Mouse (Mus musculus) lung, embryonic 15.5 days (tissue): ENCODE results near the gene Kif26b. TPM values are rescaled to one million over a fixed set of nuclear protein-coding genes. Genes with fewer than 3 reads are reported as not detected.

ENCODE experiments used
- ATAC-seq: fragments of 200-750 bp; cut with Nextera tagmentation; 2 replicates; pipeline ENCODE4 v1.8.0; 2017; ENCODE audit warnings: moderate number of reproducible peaks, borderline replicate concordance; ENCODE audit not compliant: low FRiP score, low TSS enrichment; ENCODE audit errors: extremely low read depth
- H3K27ac ChIP-seq: fragments of 300-500 bp; sonication (generic); 2 replicates; pipeline ENCODE4 v1.5.1; 2015; ENCODE audit warnings: moderate library complexity, mild to moderate bottlenecking, inconsistent platforms
- H3K27me3 ChIP-seq: fragments of 300-500 bp; sonication (generic); 2 replicates; pipeline ENCODE4 v1.6.1; 2015; ENCODE audit warnings: inconsistent platforms
- H3K36me3 ChIP-seq: fragments of 300-500 bp; sonication (generic); 2 replicates; pipeline ENCODE4 v1.6.1; 2015; ENCODE audit warnings: inconsistent platforms
- H3K4me1 ChIP-seq: fragments of 300-500 bp; sonication (generic); 2 replicates; pipeline ENCODE4 v1.6.1; 2015; ENCODE audit warnings: inconsistent platforms
- H3K4me2 ChIP-seq: fragments of 300-500 bp; sonication (generic); 2 replicates; pipeline ENCODE4 v1.6.1; 2015; ENCODE audit warnings: inconsistent platforms, mild to moderate bottlenecking, moderate library complexity
- H3K4me3 ChIP-seq: fragments of 300-500 bp; sonication (generic); 2 replicates; pipeline ENCODE4 v1.5.1; 2015; ENCODE audit warnings: mild to moderate bottlenecking, inconsistent platforms
- H3K9ac ChIP-seq: fragments of 300-500 bp; sonication (generic); 2 replicates; pipeline ENCODE4 v1.6.1; 2015; ENCODE audit warnings: inconsistent platforms
- H3K9me3 ChIP-seq: fragments of 300-500 bp; sonication (generic); 2 replicates; pipeline ENCODE4 v1.6.1; 2016; ENCODE audit warnings: inconsistent platforms
- WGBS: fragments of 180-500 bp; shearing (Covaris S2); methylation state at CpG from one replicate; pipeline ENCODE4 v1.1.7; 2015; 5-methylcytosine and 5-hydroxymethylcytosine counted together
- polyA plus RNA-seq: library from polyadenylated mRNA; unstranded; fragments of >200 nt; fragmentation: Nextera tagmentation; extraction: Ambion mirVana; gene quantifications from 2 replicates; pipeline ENCODE4 v1.2.1, GENCODE M21; 2015

Gene Kif26b
- polyA plus RNA-seq, 1 experiment from 2014 or later, result 1.7 TPM

DNA sequence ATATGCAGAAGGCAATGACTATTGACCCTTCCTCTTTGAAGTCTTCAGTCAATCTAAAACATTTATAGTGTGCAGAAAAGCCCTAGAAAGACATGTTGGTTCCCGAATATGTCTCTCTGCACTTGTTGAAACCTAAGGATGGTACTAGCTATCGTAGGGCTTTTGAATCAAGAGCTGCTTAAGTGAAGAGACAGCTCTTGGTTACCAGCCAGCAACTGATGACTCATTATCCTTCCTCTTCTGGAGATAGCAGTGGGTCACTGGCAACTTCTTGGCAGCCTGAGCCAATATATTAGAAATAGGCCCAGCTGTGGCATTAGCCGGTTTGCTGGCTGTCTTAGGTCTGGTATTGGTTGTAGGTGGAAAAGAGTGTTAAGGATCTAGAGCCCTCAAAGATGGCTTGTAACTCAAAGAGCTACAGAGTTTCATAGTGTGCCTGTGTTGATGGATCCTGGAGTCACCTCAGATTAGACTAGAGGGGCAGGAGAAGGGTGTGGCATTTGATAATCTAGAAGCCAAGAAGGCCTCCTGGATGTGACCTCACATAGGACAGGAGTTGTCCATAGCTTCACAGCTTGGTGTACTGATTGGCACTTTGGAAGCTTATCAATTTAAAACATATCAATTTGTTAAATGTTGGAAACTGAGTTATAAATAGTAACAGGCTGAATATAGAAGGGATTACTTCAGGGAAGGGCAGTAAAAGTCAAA, 146.8 kb downstream of the Kif26b start:
- H3K36me3 ChIP-seq, result no peaks in the 10 kb centered on the region
- no peak overlapping the region for H3K27ac ChIP-seq
- H3K9me3 ChIP-seq, result no peaks in the 10 kb centered on the region
- H3K4me2 ChIP-seq, result no peak overlapping the region
- ATAC-seq, result no peak
- H3K4me3 ChIP-seq, result no peak overlapping the region
- H3K4me1 ChIP-seq, result no peaks in the 10 kb centered on the region
- 62% methylated on average over 3 of the region's 3 CpGs for WGBS
- no peaks in the 10 kb centered on the region for H3K27me3 ChIP-seq
- H3K9ac ChIP-seq, result no peak overlapping the region

DNA sequence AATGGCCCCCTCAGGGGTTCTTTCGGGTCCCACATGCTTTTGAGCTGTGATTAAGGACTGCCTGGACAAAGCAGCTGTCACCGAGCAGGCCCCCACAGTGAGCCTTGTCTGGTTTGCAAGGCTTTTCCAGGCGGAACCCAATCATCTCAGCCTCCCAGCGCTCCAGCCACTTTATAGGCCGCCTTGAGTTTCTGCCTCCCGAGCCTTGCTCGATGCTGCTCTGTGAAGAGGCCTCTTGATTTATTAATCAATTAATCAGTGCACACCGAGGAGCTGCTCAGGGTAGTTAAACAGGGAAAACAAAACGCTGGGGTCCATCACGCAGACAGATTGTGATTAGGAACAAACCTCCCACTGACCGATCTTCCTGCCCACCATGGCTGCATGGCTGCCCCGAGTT, 148.2 kb downstream of the Kif26b start:
- no peak overlapping the region for H3K9ac ChIP-seq
- H3K27me3 ChIP-seq, result no peaks in the 10 kb centered on the region
- no peaks in the 10 kb centered on the region for H3K9me3 ChIP-seq
- 58% methylated on average over 12 of the region's 12 CpGs for WGBS
- H3K36me3 ChIP-seq, result no peaks in the 10 kb centered on the region
- ATAC-seq, result no peak
- no peak overlapping the region for H3K4me3 ChIP-seq
- H3K4me2 ChIP-seq, result no peak overlapping the region
- H3K4me1 ChIP-seq, result no peaks in the 10 kb centered on the region
- H3K27ac ChIP-seq, result no peak overlapping the region

DNA sequence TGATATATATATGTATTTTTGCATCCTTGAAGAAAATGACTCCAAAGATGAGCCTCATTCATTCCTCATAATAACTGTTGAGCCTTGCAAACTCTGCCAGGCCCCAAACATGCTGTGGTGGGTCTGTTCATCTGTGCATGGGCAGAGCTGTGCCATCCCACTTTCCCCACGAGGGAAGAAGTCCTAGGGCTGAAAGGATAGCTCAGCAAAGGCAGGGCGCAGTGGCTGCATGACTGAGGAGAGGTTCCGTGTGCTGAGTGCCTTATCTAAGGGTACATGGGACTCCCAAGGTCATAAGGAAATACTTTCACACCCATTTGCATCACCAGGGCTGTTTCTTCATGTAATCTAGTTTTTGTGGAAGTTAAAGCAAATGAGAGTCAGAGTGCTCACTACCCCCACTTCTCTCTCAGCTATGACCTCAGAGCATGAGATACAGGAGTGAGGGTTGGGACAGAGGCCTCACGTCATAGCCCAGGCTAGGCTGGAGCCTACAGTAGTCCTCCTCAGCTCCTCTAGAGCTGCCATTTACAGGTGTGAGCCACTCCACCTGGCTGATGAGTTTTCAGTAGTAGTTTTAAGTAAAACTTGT, 148.8 kb downstream of the Kif26b start:
- Histone ChIP-seq H3K4me3 (no peak overlapping the region), H3K4me1 (no peaks in the 10 kb centered on the region), H3K4me2 (no peak overlapping the region), H3K27ac (no peak overlapping the region), H3K9me3 (no peaks in the 10 kb centered on the region), H3K27me3 (no peaks in the 10 kb centered on the region), H3K9ac (no peak overlapping the region), H3K36me3 (no peaks in the 10 kb centered on the region)
- 77% methylated on average over 4 of the region's 4 CpGs for WGBS
- ATAC-seq, result no peak

DNA sequence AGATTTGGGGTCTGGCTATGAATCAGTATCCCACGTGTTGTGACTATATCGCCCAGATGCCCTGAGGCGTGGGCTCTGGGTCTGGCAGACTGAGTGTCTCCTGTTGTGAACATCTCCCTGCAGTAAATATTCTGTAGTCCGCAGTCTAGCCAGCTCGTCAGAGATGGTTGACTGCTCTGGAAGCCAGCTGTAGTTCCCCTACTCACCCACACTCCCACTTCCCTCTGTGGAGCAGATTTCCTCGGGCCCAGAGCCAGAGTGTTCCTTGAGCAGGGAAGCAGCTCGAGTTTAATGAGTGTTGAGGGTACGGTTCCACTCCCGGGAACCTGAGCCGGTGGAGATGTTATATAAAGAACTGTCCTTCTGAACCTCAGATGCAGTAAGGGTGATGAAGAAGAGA, 154.7 kb downstream of the Kif26b start:
- H3K9me3 ChIP-seq, result no peaks in the 10 kb centered on the region
- whole genome bisulfite sequencing, result 46% methylated on average over 10 of the region's 10 CpGs
- no peak overlapping the region for H3K27ac ChIP-seq

DNA sequence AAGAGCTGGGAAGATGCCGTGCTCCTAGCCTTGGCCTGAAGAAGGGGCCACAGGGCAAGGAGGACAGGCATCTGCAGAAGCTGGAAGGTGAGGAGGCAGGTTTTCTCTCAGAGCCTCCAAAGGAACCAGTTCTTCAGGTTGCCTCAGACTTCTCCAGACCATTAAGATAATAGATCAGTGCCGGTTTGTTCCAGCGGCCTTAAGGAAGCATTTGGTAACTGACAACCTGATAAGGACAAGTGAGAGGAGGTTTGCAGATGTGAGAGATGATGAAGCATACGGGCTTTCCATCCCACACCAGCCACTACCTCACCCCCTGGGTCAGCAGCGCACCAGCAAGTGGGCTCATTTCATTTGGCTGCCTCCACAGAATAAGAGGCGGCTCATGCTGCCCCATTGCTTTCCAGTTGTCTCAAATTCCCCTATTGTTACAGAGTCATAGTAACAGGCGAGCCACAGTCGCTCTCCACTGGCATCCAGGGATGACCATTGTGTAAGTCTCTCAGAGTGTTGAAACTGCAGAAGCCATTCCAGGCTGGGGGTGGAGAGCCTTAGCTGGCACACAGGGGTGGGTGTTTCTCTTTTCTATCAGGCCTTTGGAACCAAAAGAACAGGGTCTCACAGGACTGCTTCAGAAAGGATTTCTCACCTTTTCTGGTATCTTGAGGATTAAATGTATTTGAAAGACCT, 156.2 kb downstream of the Kif26b start:
- H3K4me3 ChIP-seq, result no peak overlapping the region
- H3K4me2 ChIP-seq, result no peak overlapping the region
- H3K36me3 ChIP-seq, result no peaks in the 10 kb centered on the region
- H3K27me3 ChIP-seq, result no peaks in the 10 kb centered on the region
- no peaks in the 10 kb centered on the region for H3K9me3 ChIP-seq
- WGBS, result 61% methylated on average over 8 of the region's 8 CpGs
- ATAC-seq, result no peak
- 0 out of 2 replicates have a peak, but pooled peaks cover 8% of the 10 kb centered on the region for H3K4me1 ChIP-seq
- no peak overlapping the region for H3K27ac ChIP-seq
- no peak overlapping the region for H3K9ac ChIP-seq

More for the DNA sequence above, 154.7 kb downstream of the Kif26b start:
- Histone ChIP-seq H3K4me3 (no peak overlapping the region), H3K4me1 (0 out of 2 replicates have a peak, but pooled peaks cover 8% of the 10 kb centered on the region), H3K9ac (no peak overlapping the region), H3K4me2 (no peak overlapping the region), H3K36me3 (no peaks in the 10 kb centered on the region), H3K27me3 (no peaks in the 10 kb centered on the region)
- ATAC-seq, result peak; percentile 42; the same call in 1 of the 2 replicates

DNA sequence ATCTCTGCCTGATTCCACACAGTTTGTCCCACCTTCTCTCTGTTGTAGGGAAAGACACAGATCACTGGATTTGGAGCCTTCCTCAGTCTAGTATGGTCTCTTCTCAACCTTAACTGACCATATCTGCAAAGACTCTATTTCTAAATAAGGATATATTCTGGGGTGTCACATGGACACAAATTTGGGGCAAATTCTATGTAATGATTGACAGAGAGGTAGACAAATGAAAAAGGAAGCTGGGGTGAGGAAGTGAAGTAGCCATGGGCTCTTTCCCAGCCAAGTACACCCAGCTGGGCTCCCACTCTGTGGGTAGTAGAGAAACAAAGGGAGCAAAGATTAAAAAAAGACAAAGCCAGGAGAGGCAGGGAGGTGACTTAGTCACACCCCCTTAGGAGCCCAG, 158.0 kb downstream of the Kif26b start:
- H3K9ac ChIP-seq, result no peak overlapping the region
- no peak for ATAC-seq

DNA sequence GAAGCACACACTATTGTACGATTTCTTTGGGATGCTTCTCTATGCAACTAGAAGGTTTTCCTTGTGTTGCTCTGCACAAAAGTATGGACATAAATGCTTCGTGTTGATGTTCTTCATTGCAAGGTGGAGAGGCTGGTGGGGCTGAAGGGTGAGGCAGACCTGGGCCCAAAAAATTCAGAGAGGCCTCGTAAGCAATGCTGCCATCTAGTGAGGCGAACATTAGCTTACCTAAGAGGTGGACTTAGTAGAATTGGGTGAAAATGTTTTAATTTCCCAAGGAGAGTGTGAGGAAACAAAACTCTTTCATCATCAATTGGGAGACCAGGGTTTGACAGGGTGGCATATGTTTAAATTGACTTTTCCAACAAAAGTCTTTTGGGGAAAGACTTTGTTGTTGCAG, 160.6 kb downstream of the Kif26b start:
- Histone ChIP-seq H3K36me3 (no peaks in the 10 kb centered on the region), H3K4me3 (no peak overlapping the region), H3K4me1 (no peaks in the 10 kb centered on the region), H3K27me3 (no peaks in the 10 kb centered on the region), H3K27ac (no peak overlapping the region), H3K9ac (no peak overlapping the region), H3K9me3 (no peaks in the 10 kb centered on the region), H3K4me2 (no peak overlapping the region)
- 59% methylated on average over 4 of the region's 4 CpGs for WGBS
- ATAC-seq, result no peak

More for the DNA sequence above, 158.0 kb downstream of the Kif26b start:
- no peak overlapping the region for H3K4me2 ChIP-seq
- H3K27ac ChIP-seq, result no peak overlapping the region
- H3K9me3 ChIP-seq, result no peaks in the 10 kb centered on the region
- no peak overlapping the region for H3K4me3 ChIP-seq
- H3K4me1 ChIP-seq, result 0 out of 2 replicates have a peak, but pooled peaks cover 8% of the 10 kb centered on the region
- H3K36me3 ChIP-seq, result no peaks in the 10 kb centered on the region
- H3K27me3 ChIP-seq, result no peaks in the 10 kb centered on the region

DNA sequence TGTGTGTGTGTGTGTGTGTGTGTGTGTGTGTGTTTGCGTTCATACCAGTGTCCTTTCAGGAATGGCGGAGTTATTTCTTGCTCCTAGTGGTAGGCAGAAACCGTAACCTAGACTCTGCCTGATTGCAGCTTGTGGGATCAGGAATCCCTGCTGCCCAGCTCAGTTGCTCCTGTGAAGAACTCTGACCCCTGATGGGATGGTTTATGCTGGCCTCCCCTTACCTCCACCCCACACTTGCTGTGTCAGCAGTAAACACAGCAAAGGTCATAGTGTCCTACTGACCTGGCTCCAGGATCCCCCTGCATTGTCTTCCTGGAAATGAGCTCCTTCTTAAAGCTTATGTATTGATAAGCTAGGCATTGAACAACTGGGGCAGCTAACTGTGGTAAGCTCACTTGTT, 162.8 kb downstream of the Kif26b start:
- no peaks in the 10 kb centered on the region for H3K4me1 ChIP-seq
- no peak overlapping the region for H3K4me3 ChIP-seq
- WGBS, result 88% methylated on average over 3 of the region's 3 CpGs
- no peaks in the 10 kb centered on the region for H3K36me3 ChIP-seq
- no peak for ATAC-seq
- H3K9ac ChIP-seq, result no peak overlapping the region
- no peaks in the 10 kb centered on the region for H3K27me3 ChIP-seq
- no peaks in the 10 kb centered on the region for H3K9me3 ChIP-seq
- H3K4me2 ChIP-seq, result no peak overlapping the region
- no peak overlapping the region for H3K27ac ChIP-seq

DNA sequence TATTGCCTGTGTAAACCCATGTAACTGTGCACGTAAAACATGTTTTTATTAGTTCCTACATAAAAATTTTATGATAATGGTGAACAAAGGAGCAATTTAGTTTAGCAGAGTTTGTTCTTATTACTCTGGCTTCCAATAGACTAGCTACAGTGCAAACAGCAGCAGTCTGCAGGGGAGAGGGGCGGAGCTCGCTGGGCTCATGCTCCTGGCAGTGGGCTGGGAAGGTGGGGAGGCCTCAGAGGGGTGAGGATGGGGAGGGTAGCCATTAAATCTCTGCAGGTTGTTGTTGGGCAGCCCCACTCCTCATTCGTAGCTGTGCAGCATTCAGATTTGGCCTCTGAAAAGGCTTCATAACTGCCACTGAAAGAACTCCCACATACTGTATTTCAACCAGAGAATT, 171.2 kb downstream of the Kif26b start:
- WGBS, result 65% methylated on average over 4 of the region's 4 CpGs
- Histone ChIP-seq H3K36me3 (no peaks in the 10 kb centered on the region), H3K4me1 (no peaks in the 10 kb centered on the region), H3K9me3 (no peaks in the 10 kb centered on the region), H3K4me3 (no peak overlapping the region), H3K4me2 (no peak overlapping the region), H3K27me3 (no peaks in the 10 kb centered on the region), H3K27ac (no peak overlapping the region), H3K9ac (no peak overlapping the region)
- no peak for ATAC-seq

DNA sequence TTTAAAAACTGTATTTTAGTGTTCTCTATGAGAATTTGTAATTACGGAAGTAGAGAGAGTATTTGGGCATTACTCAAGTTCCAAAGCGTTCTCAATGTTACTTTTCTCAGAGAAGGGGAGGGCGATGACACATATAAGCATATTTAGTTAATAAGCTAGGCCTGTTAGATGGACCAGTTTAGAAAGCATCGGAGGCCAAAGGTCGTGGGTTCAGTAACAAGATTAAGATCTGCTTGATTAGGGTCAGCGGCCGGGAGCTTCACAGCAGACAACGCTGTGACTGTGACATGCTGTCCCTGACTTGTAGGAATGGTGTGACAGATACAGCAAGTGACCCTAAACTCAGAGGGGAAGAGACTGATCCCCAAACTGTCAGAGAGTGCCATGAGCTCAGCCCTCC, 174.6 kb downstream of the Kif26b start:
- H3K27ac ChIP-seq, result no peak overlapping the region
- ATAC-seq, result no peak
- no peaks in the 10 kb centered on the region for H3K36me3 ChIP-seq
- no peaks in the 10 kb centered on the region for H3K4me1 ChIP-seq
- WGBS, result 47% methylated on average over 8 of the region's 8 CpGs
- H3K9ac ChIP-seq, result no peak overlapping the region
- H3K9me3 ChIP-seq, result no peaks in the 10 kb centered on the region
- no peaks in the 10 kb centered on the region for H3K27me3 ChIP-seq
- H3K4me3 ChIP-seq, result no peak overlapping the region
- H3K4me2 ChIP-seq, result no peak overlapping the region

DNA sequence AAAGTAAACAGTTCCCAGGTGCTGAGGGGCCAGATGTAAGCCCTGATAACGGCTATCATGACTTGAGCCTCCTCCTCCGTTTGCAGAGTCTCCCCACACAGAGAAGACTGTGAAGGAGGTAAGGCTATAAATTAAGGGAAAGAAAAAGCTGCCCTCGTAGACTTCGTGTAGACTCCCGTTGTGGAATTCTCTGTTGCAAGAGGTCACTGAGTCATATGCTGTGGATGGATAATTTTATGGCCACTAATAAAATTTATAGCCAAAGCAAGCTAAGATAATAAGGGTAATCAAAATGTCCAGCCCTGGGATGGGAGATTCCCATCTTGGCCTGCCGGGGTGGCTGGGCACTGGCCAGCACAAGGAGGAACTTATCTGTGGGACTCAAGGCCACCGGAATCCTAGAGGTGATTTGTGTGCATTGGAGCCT, 179.0 kb downstream of the Kif26b start:
- Histone ChIP-seq H3K4me3 (no peak overlapping the region), H3K27me3 (no peaks in the 10 kb centered on the region), H3K9me3 (no peaks in the 10 kb centered on the region), H3K4me2 (no peak overlapping the region), H3K36me3 (no peaks in the 10 kb centered on the region), H3K9ac (no peak overlapping the region), H3K4me1 (no peaks in the 10 kb centered on the region), H3K27ac (no peak overlapping the region)
- no peak for ATAC-seq
- WGBS, result 26% methylated on average over 7 of the region's 7 CpGs

DNA sequence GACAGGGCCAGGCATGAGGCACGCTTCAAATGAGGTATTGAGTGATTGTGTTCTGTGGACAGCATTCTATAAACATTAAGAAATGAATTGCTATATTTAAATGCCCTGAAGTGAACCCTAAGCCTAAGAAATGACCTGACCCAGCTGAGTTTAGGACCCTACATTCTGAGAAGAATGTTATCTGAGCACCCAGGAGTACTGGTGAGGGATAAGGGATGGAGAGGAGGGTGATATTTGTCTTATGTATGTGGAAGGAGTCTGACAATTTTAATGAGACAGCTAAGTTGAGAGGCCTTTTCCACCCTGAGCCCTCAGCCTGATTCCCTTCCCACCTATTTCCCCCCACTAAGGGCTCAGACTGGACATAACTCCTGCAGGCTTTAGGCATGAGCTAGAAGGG, 179.4 kb downstream of the Kif26b start:
- H3K4me1 ChIP-seq, result no peaks in the 10 kb centered on the region
- H3K27me3 ChIP-seq, result no peaks in the 10 kb centered on the region
- ATAC-seq, result no peak
- no peak overlapping the region for H3K9ac ChIP-seq
- no peak overlapping the region for H3K4me2 ChIP-seq
- no peak overlapping the region for H3K4me3 ChIP-seq
- no peaks in the 10 kb centered on the region for H3K36me3 ChIP-seq
- H3K9me3 ChIP-seq, result no peaks in the 10 kb centered on the region
- no peak overlapping the region for H3K27ac ChIP-seq
- 41% methylated on average over 1 of the region's 1 CpGs for WGBS
